ENCODE assay signal across 17 mouse cellular contexts in genomic region chr7:130664629-130665028, GRCm38 (mm10).
DNase-seq lines count a peak whose midpoint lies in the region; ATAC-seq and TF ChIP-seq lines count a peak whose summit lies in the region.
"Had no signal": no experiment of that assay in that cellular context is flagged by ENCODE, and none has a peak within 500 bp of the region (broad histone marks: within the 10 kb centered on the region; RNA-seq: fewer than 3 reads in every experiment).

No protein-coding gene starts in this region.

- no peak for TF ChIP-seq POLR2A in kidney, adult 2 months (IDR thresholded peaks at IDR 0.05; ENCODE audit: low read depth, low read length)

- H3K27ac ChIP-seq in kidney, adult 2 months (ENCODE audit: insufficient read depth, low read depth, low read length): no peak overlapping the region
- H3K27ac ChIP-seq in lung, postnatal 0 days (ENCODE audit: low read length): no peak overlapping the region
- H3K27ac ChIP-seq in ES-E14 (ENCODE audit: insufficient read depth, low read depth, low read length, poor library complexity, severe bottlenecking): no peak overlapping the region
- H3K27ac ChIP-seq: embryonic facial prominence, embryonic 10.5 days had no signal

- in situ Hi-C loops in ES-E14 (cut with MboI; ENCODE audit: low sequenced_read_pairs in 2 of 2, unreplicated experiment in 2 of 2): no loop called here

- no peak overlapping the region for H3K9ac ChIP-seq in lung, postnatal 0 days (replicated peaks; ENCODE audit: low read depth)
- H3K9ac ChIP-seq in ES-E14 (ENCODE audit: insufficient read depth, low read depth, low read length, poor library complexity, severe bottlenecking): no peak overlapping the region

- no peaks in the 10 kb centered on the region; the same call in 1 of the 2 replicates for H3K36me3 ChIP-seq in kidney, adult 2 months (ENCODE audit: control insufficient read depth, insufficient read depth, low read length)
- no peaks in the 10 kb centered on the region for H3K36me3 ChIP-seq in lung, postnatal 0 days (ENCODE audit: insufficient read depth, low read length)
- peaks cover 8% of the 10 kb centered on the region; the same call in 1 of the 2 replicates for H3K36me3 ChIP-seq in ES-E14 (ENCODE audit: control insufficient read depth, insufficient read depth, low read length, poor library complexity, severe bottlenecking)

- TF ChIP-seq CTCF in kidney, adult 2 months (conservative IDR thresholded peaks at IDR 0.05; ENCODE audit: insufficient read depth, insufficient read length, low read depth, low read length): peak; percentile 34; the same call in 1 of the 2 replicates
- TF ChIP-seq CTCF in lung, postnatal 0 days (IDR thresholded peaks at IDR 0.05): peak; percentile 33

- WGBS in kidney, adult 2 months: 93% methylated on average over 5 of the region's 5 CpGs
- 89% methylated on average over 5 of the region's 5 CpGs for WGBS in lung, postnatal 0 days

- no peak for DNase-seq in kidney, adult 2 months
- DNase-seq in kidney, adult 8-10 months: no peak
- DNase-seq in lung, postnatal 0 days (ENCODE audit: low spot score): no peak
- no peak for DNase-seq in lung, postnatal 14 days
- DNase-seq in ES-E14 (ENCODE audit: low read depth, low spot score): no peak
- peak; percentile 14 for DNase-seq in induced T-regulatory cell, adult 2 months (ENCODE audit: low read depth)
- no peak for DNase-seq in neural tube, embryonic 10.5 days (ENCODE audit: extremely low spot score, low spot score)
- DNase-seq in right cerebral cortex, postnatal 14 days: no peak
- DNase-seq: adrenal gland, postnatal 10 days; cerebellum, adult 18-20 months; kidney, postnatal 25 days; layer of hippocampus, adult 9-11 months; thymus, postnatal 36 days had no signal

- no peaks in the 10 kb centered on the region for H3K27me3 ChIP-seq in kidney, adult 2 months (replicated peaks; ENCODE audit: control insufficient read depth, insufficient read depth, low read length)
- H3K27me3 ChIP-seq in lung, postnatal 0 days (replicated peaks; ENCODE audit: insufficient read depth, low read length): no peaks in the 10 kb centered on the region
- H3K27me3 ChIP-seq: megakaryocyte, embryonic 14.5 days had no signal

- no peaks in the 10 kb centered on the region for H3K9me3 ChIP-seq in lung, postnatal 0 days (ENCODE audit: low read length)
- no peaks in the 10 kb centered on the region for H3K9me3 ChIP-seq in ES-E14 (ENCODE audit: control insufficient read depth, insufficient read depth, low read depth, low read length)

- no peak overlapping the region for H3K4me3 ChIP-seq in kidney, adult 2 months (ENCODE audit: insufficient read depth, low read depth, low read length)
- H3K4me3 ChIP-seq in lung, postnatal 0 days (ENCODE audit: low read depth, low read length): no peak overlapping the region
- no peak overlapping the region for H3K4me3 ChIP-seq in ES-E14 (ENCODE audit: insufficient read depth in 1 of 2, low read depth in 1 of 2, low read length in 2 of 2, poor library complexity in 1 of 2, severe bottlenecking in 1 of 2)
- H3K4me3 ChIP-seq: embryonic facial prominence, embryonic 10.5 days had no signal

- peaks cover 14% of the 10 kb centered on the region for H3K4me1 ChIP-seq in kidney, adult 2 months (ENCODE audit: control insufficient read depth, insufficient read depth, low read length)
- H3K4me1 ChIP-seq in lung, postnatal 0 days (ENCODE audit: insufficient read depth, low read depth, low read length): peaks cover 9% of the 10 kb centered on the region; the same call in 1 of the 2 replicates
- peaks cover 8% of the 10 kb centered on the region in 2 experiments for H3K4me1 ChIP-seq in ES-E14 (ENCODE audit: control insufficient read depth in 2 of 2, insufficient read depth in 2 of 2, low read length in 2 of 2, poor library complexity in 1 of 2)

- no peak for ATAC-seq in lung, postnatal 0 days
- ATAC-seq: forebrain, embryonic 16.5 days; midbrain, embryonic 16.5 days had no signal

- H3K4me2 ChIP-seq in lung, postnatal 0 days (replicated peaks; ENCODE audit: low read depth, low read length): no peak overlapping the region

- no peak for TF ChIP-seq EP300 in lung, postnatal 0 days (IDR thresholded peaks at IDR 0.05)

TF ChIP-seq in ES-E14, 5 proteins besides CTCF, POLR2A, EP300 and RAD21:
- TF ChIP-seq MAFK (IDR thresholded peaks at IDR 0.05; ENCODE audit: insufficient read depth, low read depth, low read length) (no peak), HCFC1 (IDR thresholded peaks at IDR 0.05; ENCODE audit: borderline replicate concordance, insufficient read depth, low read length) (no peak), ZC3H11A (IDR thresholded peaks at IDR 0.05; ENCODE audit: borderline replicate concordance, low read depth, low read length) (peak; percentile 24; the same call in 1 of the 2 replicates), CHD2 (IDR thresholded peaks at IDR 0.05; ENCODE audit: low read depth, low read length) (no peak)
